Mouse (Mus musculus): Measurements from ENCODE around the gene Hsd11b1.
"Not testable (repeated sequence)": the region's sequence is repeated elsewhere in the genome, so short reads cannot be mapped to it uniquely, and the experiment has no call there.

Hsd11b1 gene

GRCm38 (mm10) chr1:193263955-193264598, at the start of gene Hsd11b1:
Gene Hsd11b1, minus strand, starts transcription at chr1:193264075.
- no peak for DNase-seq (ENCODE audit: extremely low spot score, low read depth, low spot score)

GRCm38 (mm10) chr1:193311596-193311995, 47.7 kb upstream of the Hsd11b1 start:
- DNase-seq (ENCODE audit: extremely low spot score, low read depth, low spot score) = no peak

GRCm38 (mm10) chr1:193310519-193311085, 46.7 kb upstream of the Hsd11b1 start:
- no peak for DNase-seq (ENCODE audit: extremely low spot score, low read depth, low spot score)

- no peak for DNase-seq (ENCODE audit: extremely low spot score, low read depth, low spot score)
Measured at GRCm38 (mm10) chr1:193309785-193310518, 46.1 kb upstream of the Hsd11b1 start.

GRCm38 (mm10) chr1:193306832-193307231, 43.0 kb upstream of the Hsd11b1 start:
- no peak for DNase-seq (ENCODE audit: extremely low spot score, low read depth, low spot score)

GRCm38 (mm10) chr1:193305386-193305785, 41.5 kb upstream of the Hsd11b1 start:
- DNase-seq (ENCODE audit: extremely low spot score, low read depth, low spot score) = no peak

GRCm38 (mm10) chr1:193303096-193303495, 39.2 kb upstream of the Hsd11b1 start:
- no peak for DNase-seq (ENCODE audit: extremely low spot score, low read depth, low spot score)

GRCm38 (mm10) chr1:193302093-193302405, 38.2 kb upstream of the Hsd11b1 start:
- no peak for DNase-seq (ENCODE audit: extremely low spot score, low read depth, low spot score)

- DNase-seq (ENCODE audit: extremely low spot score, low read depth, low spot score) = no peak
Measured at GRCm38 (mm10) chr1:193301216-193302092, 37.6 kb upstream of the Hsd11b1 start.

GRCm38 (mm10) chr1:193299995-193300394, 36.1 kb upstream of the Hsd11b1 start:
- no peak for DNase-seq (ENCODE audit: extremely low spot score, low read depth, low spot score)

- DNase-seq (ENCODE audit: extremely low spot score, low read depth, low spot score) = no peak
Measured at GRCm38 (mm10) chr1:193298141-193298765, 34.4 kb upstream of the Hsd11b1 start.

GRCm38 (mm10) chr1:193295920-193296319, 32.0 kb upstream of the Hsd11b1 start:
- no peak for DNase-seq (ENCODE audit: extremely low spot score, low read depth, low spot score)

- DNase-seq (ENCODE audit: extremely low spot score, low read depth, low spot score) = no peak
Measured at GRCm38 (mm10) chr1:193293926-193294325, 30.1 kb upstream of the Hsd11b1 start.

- DNase-seq (ENCODE audit: extremely low spot score, low read depth, low spot score) = no peak
Measured at GRCm38 (mm10) chr1:193293039-193293438, 29.2 kb upstream of the Hsd11b1 start.

GRCm38 (mm10) chr1:193290686-193291085, 26.8 kb upstream of the Hsd11b1 start:
- DNase-seq (ENCODE audit: extremely low spot score, low read depth, low spot score) = no peak

GRCm38 (mm10) chr1:193289914-193290313, 26.0 kb upstream of the Hsd11b1 start:
- no peak for DNase-seq (ENCODE audit: extremely low spot score, low read depth, low spot score)

- no peak for DNase-seq (ENCODE audit: extremely low spot score, low read depth, low spot score)
Measured at GRCm38 (mm10) chr1:193289076-193289475, 25.2 kb upstream of the Hsd11b1 start.

GRCm38 (mm10) chr1:193287578-193287977, 23.7 kb upstream of the Hsd11b1 start:
- DNase-seq (ENCODE audit: extremely low spot score, low read depth, low spot score) = no peak

GRCm38 (mm10) chr1:193285766-193286325, 22.0 kb upstream of the Hsd11b1 start:
- not testable (repeated sequence) for DNase-seq (ENCODE audit: extremely low spot score, low read depth, low spot score)

- no peak for DNase-seq (ENCODE audit: extremely low spot score, low read depth, low spot score)
Measured at GRCm38 (mm10) chr1:193284228-193284779, 20.4 kb upstream of the Hsd11b1 start.

All from hindlimb bud, embryonic 11.5 days (tissue).